Mouse (Mus musculus) small intestine, adult 2 months (tissue): ENCODE results near the gene Mpp2.

Experiments used
- CTCF ChIP-seq: fragments of 200-500 bp; IDR thresholded peaks from 2 replicates; pipeline ENCODE4 v1.5.1; 2012; ENCODE audit warnings: low read depth, mild to moderate bottlenecking, control low read depth, inconsistent platforms, low read length, moderate library complexity, mixed read lengths; ENCODE audit not compliant: insufficient replicate concordance, insufficient read length; ENCODE audit errors: extremely low read depth
- POLR2A ChIP-seq: fragments of 200-500 bp; IDR thresholded peaks from 2 replicates; pipeline ENCODE4 v1.6.1; 2012; ENCODE audit warnings: low read depth, mild to moderate bottlenecking, control low read depth, inconsistent platforms, low read length, moderate library complexity

- TF ChIP-seq CTCF (no peak), POLR2A (no peak)
Measured at GRCm38 (mm10) chr11:102008954-102009637, 79.2 kb downstream of the Mpp2 start.
